Mouse (Mus musculus) spleen, adult 2 months (tissue): ENCODE data around the gene C130032M10Rik. TPM values are rescaled to one million over a fixed set of nuclear protein-coding genes. Genes with fewer than 3 reads are reported as not detected.

Source experiments
- DNase-seq, 2 experiments: peaks; one replicate each; pipeline versions ENCODE4 v3.0.0 to v3.0.0-alpha.2; 2012 to 2021; ENCODE audit warnings: low spot score in 2 of 2, low read depth in 1 of 2
- H3K27ac ChIP-seq: fragments of 200-500 bp; 2 replicates; pipeline ENCODE4 v1.5.1; 2012; ENCODE audit warnings: low read length, inconsistent platforms; ENCODE audit not compliant: insufficient read depth
- H3K27me3 ChIP-seq: fragments of 200-500 bp; 2 replicates; pipeline ENCODE4 v1.6.1; 2012; ENCODE audit warnings: mild to moderate bottlenecking, moderate library complexity, low read length, inconsistent platforms; ENCODE audit not compliant: control insufficient read depth, insufficient read depth
- H3K36me3 ChIP-seq: fragments of 200-500 bp; 2 replicates; pipeline ENCODE4 v1.6.1; 2012; ENCODE audit warnings: mild to moderate bottlenecking, low read length, inconsistent platforms; ENCODE audit not compliant: control insufficient read depth, insufficient read depth
- H3K4me1 ChIP-seq: fragments of 200-500 bp; 2 replicates; pipeline ENCODE4 v1.6.1; 2011; ENCODE audit warnings: inconsistent platforms; ENCODE audit not compliant: control insufficient read depth, insufficient read depth, insufficient read length
- H3K4me3 ChIP-seq: fragments of 200-500 bp; 2 replicates; pipeline ENCODE4 v1.5.1; 2011; ENCODE audit warnings: mild to moderate bottlenecking, inconsistent platforms; ENCODE audit not compliant: insufficient read depth, insufficient read length; ENCODE audit errors: extremely low read depth
- CTCF ChIP-seq: fragments of 200-500 bp; IDR thresholded peaks from 2 replicates; pipeline ENCODE4 v1.5.1; 2011; ENCODE audit warnings: mild to moderate bottlenecking, inconsistent platforms; ENCODE audit not compliant: insufficient read depth, insufficient read length, insufficient replicate concordance; ENCODE audit errors: extremely low read depth
- POLR2A ChIP-seq: fragments of 200-500 bp; IDR thresholded peaks from 2 replicates; pipeline ENCODE4 v1.6.1; 2011; ENCODE audit warnings: low read depth, low read length, inconsistent platforms
- WGBS: fragments of 180-500 bp; shearing (Covaris S2); methylation state at CpG from one replicate; pipeline ENCODE4 v1.1.7; 2018; 5-methylcytosine and 5-hydroxymethylcytosine counted together
- polyA plus RNA-seq: library from polyadenylated mRNA; depleted of rRNA; stranded (reverse); fragments of >200 nt; gene quantifications from 2 replicates; pipeline ENCODE4 v1.2.3, GENCODE M21; 2012

Gene C130032M10Rik
- polyA plus RNA-seq, 1 experiment = not detected

DNA sequence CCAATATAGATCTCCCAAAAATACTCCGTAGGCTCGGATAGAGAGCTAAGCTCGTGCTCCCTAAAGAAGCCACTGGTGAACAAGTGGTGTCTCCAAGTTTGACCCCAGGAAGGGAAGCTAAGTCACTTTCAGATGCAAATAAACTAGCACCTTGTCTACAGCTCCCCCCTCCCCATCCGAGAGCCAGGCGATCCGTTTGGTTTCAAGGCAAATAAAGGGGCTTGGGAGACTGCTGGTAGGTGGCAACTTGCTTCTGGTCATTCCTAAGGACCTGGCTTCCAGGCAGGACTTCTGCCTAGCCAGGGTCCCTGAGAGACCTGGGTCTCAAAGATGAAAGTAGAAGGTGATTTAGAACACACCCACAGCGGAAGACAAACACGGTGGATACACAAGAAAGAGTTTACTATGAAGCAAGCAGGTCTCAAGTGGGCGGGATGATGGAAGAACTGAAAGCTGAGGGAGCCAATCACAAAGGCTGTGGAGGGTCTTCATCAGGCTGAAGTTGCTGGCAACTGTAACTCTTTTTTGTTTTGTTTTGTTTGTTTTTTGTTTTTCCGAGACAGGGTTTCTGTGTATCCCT, 40.9 kb downstream of the C130032M10Rik start:
- H3K4me3 ChIP-seq = no peak overlapping the region

DNA sequence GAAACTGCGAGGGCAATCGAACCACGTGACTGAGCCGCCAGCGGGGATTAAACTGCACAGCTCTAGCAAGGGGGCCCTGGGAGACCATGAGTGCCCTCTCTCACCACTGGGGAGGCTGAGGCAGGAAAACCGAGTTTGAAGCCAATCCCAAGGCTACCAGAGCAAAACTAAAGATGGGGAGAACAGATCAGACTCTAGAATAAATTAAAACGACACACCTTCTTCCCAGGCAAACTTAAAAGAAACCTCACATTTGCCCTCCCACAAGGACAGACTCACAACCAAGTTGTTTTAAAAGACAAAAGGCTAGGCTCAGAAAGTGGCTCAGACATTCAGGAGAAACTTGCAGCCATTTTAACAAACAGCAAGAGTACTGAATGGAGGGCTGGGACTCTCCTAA, 41.6 kb downstream of the C130032M10Rik start:
- Histone ChIP-seq H3K27ac (no peak overlapping the region), H3K4me3 (no peak overlapping the region), H3K4me1 (no peaks in the 10 kb centered on the region), H3K36me3 (no peaks in the 10 kb centered on the region), H3K27me3 (peaks cover 8% of the 10 kb centered on the region)
- TF ChIP-seq CTCF (no peak), POLR2A (no peak)
- 57% methylated on average over 7 of the region's 7 CpGs for WGBS
- DNase-seq = no peak

More for the DNA sequence above, 40.9 kb downstream of the C130032M10Rik start:
- TF ChIP-seq CTCF (no peak), POLR2A (no peak)
- Histone ChIP-seq H3K27me3 (peaks cover 8% of the 10 kb centered on the region; the same call in 1 of the 2 replicates), H3K4me1 (no peaks in the 10 kb centered on the region), H3K27ac (no peak overlapping the region), H3K36me3 (no peaks in the 10 kb centered on the region)
- no peak for DNase-seq
- 73% methylated on average over 10 of the region's 10 CpGs for WGBS

DNA sequence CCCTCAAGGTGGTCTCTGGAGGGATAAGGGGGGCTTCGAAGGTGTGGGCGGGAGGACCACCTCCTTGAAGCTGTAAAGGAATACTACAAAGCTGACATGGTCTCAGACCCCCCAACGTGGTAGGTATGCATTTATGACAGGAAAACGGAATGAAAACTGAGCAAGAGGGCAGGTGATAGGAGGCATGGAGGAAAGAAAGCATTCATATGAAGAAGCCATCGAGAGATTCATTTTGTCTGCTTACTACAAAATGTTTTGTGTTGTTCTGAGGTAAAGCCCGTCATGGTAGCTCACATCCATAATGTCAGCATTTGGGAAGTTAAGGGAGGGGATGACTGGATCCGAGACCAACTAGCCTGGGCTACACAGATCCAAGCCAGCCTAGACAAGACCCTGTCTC, 44.6 kb downstream of the C130032M10Rik start:
- TF ChIP-seq CTCF (no peak), POLR2A (no peak)
- Histone ChIP-seq H3K4me1 (peaks cover 5% of the 10 kb centered on the region; the same call in 1 of the 2 replicates), H3K27ac (no peak overlapping the region), H3K4me3 (no peak overlapping the region), H3K27me3 (peaks cover 27% of the 10 kb centered on the region), H3K36me3 (no peaks in the 10 kb centered on the region)
- WGBS = 38% methylated on average over 7 of the region's 7 CpGs
- DNase-seq = no peak

DNA sequence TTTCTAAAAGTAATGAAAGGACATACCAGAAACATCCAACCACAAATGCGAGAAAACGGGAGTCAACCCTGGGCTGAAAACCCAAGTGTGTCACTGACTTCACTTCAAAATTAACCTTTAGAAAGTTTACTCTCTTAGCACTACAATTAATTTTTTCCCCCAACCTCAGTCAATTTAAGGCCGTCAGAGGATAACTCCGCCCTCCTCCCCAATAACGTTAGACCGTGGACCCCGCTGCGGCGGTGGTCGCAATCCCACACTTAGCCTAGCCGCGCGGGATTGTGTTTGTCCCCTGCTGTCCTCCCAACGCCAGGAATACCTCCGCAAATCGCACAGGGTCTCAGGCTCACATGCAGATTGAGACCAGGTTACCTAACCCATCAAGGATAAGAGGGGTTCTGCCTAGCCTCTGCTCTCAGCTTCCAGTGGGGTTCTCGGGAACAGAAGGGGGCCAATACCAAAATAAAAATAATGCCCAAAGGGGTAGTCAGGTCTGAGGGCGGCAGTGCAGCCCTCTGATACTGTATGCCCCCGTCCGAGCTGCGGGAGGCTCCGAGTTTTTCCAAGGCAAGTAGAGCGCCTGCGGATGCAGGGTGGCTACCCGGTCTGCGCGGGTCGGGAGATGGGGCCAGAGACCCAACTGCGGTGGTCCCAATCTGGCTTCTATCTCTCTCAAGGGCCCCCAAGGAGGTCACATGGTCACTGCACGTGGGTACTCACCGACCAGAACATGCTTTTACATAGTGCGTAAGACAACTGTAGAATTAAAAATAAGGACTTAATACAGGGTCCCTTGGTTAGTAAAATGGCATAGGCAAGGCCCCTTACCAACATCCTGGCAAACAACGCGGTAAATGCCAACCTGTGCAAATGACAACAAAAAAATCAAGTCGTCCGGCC, 45.5 kb downstream of the C130032M10Rik start:
- Histone ChIP-seq H3K4me3 (no peak overlapping the region), H3K36me3 (no peaks in the 10 kb centered on the region), H3K4me1 (peaks cover 5% of the 10 kb centered on the region; the same call in 1 of the 2 replicates), H3K27ac (no peak overlapping the region), H3K27me3 (peaks cover 27% of the 10 kb centered on the region)
- TF ChIP-seq POLR2A (no peak), CTCF (no peak)
- 11% methylated on average over 36 of the region's 36 CpGs for WGBS
- no peak for DNase-seq

DNA sequence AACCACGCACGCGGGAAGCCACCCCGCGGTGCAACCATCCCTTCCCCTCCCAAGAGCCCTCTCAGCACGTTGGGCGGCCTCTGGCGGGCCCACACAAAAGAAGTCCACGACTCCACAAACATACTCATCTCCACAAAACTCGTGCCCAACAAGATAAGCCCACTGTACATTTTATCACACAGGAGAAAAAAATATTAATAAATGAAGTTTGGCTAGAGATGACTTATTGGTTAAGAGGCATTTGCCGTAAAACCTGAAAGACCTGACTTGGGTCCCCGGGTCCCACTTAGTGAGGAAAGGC, 46.1 kb downstream of the C130032M10Rik start:
- Histone ChIP-seq H3K4me3 (no peak overlapping the region), H3K4me1 (peaks cover 5% of the 10 kb centered on the region; the same call in 1 of the 2 replicates), H3K27me3 (peaks cover 27% of the 10 kb centered on the region), H3K27ac (no peak overlapping the region), H3K36me3 (no peaks in the 10 kb centered on the region)
- DNase-seq = no peak
- TF ChIP-seq POLR2A = no peak
- no peak for TF ChIP-seq CTCF
- WGBS = 9% methylated on average over 12 of the region's 12 CpGs

DNA sequence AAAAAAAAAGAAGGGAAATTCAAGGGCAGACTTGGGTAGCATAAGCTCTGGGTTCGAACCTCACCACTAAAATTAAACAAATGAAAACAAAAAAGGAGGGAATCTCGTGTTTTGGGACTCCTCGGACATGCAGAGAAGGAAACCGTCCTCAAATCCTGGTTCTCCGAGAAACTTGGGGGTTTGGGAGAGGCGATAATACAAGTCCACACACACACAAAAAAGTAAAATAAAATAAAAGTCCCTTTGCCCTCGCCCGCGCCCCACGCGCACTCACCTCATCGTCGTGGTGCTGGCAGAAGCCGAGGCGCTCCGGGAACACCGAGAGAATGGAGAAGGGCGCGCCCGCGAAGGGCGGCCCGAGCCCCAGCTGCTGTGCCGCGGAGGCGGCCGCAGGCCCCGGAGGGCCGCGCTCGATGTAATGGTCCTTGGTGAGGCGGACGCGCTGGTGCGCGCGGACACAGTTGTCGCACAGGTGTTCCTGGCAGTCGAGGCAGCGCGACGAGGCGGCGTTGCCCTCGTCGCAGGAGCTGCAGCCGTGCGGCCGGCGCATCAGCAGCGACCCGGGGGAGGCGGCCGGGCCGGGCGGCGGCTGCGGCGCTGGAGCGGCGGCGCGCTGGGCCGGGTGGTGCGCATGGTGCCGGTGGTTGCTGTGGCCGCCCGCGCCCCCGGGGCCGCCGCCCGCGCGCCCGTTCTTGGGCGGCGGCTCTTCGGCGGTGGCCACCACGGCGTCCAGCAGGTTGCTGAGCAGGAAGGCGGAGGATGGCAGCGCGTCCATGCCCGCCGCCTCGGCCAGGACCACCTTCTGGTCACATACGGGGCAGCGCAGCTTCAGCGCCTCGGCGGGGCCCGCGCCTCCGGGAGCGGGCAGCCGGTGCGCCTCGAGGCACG, 46.8 kb downstream of the C130032M10Rik start:
- no peak for DNase-seq
- TF ChIP-seq POLR2A = no peak
- no peak for TF ChIP-seq CTCF
- H3K27ac ChIP-seq = no peak overlapping the region
- whole genome bisulfite sequencing = 2% methylated on average over 92 of the region's 101 CpGs
- H3K27me3 ChIP-seq = peaks cover 26% of the 10 kb centered on the region
- no peaks in the 10 kb centered on the region for H3K36me3 ChIP-seq
- peaks cover 5% of the 10 kb centered on the region; the same call in 1 of the 2 replicates for H3K4me1 ChIP-seq
- no peak overlapping the region for H3K4me3 ChIP-seq
